Mouse (Mus musculus) bone marrow, adult 2 months (tissue): Measurements from ENCODE around the gene Eps8. TPM values are rescaled to one million over a fixed set of nuclear protein-coding genes. Genes with fewer than 3 reads are reported as not detected.
"Not testable (repeated sequence)": the region's sequence is repeated elsewhere in the genome, so short reads cannot be mapped to it uniquely, and the experiment has no call there.

Experiments
- H3K27ac ChIP-seq: fragments of 200-500 bp; 2 replicates; pipeline ENCODE4 v1.5.1; 2012; ENCODE audit warnings: low read depth, mild to moderate bottlenecking, control low read depth, inconsistent platforms, low read length; ENCODE audit not compliant: control insufficient read depth, poor library complexity, insufficient read depth
- H3K4me1 ChIP-seq: fragments of 200-500 bp; 2 replicates; pipeline ENCODE4 v1.6.1; 2011; ENCODE audit warnings: low read length; ENCODE audit not compliant: control insufficient read depth, insufficient read depth
- H3K4me3 ChIP-seq: fragments of 200-500 bp; replicated peaks from 2 replicates; pipeline ENCODE3; 2011; ENCODE audit warnings: mild to moderate bottlenecking, low read depth, low read length, control low read depth; ENCODE audit not compliant: control insufficient read depth
- CTCF ChIP-seq: fragments of 200-500 bp; IDR thresholded peaks from 2 replicates; pipeline ENCODE4 v1.5.1; 2011; ENCODE audit warnings: low read length, control low read depth; ENCODE audit not compliant: control insufficient read depth, insufficient read depth
- POLR2A ChIP-seq: fragments of 200-500 bp; IDR thresholded peaks from 2 replicates; pipeline ENCODE4 v1.6.1; 2011; ENCODE audit warnings: low read depth, mild to moderate bottlenecking, control low read depth, low read length, borderline replicate concordance; ENCODE audit not compliant: control insufficient read depth
- WGBS: fragments of 180-500 bp; shearing (Covaris S2); methylation state at CpG from one replicate; pipeline ENCODE4 v1.1.7; 2018; 5-methylcytosine and 5-hydroxymethylcytosine counted together
- polyA plus RNA-seq: library from polyadenylated mRNA; stranded (reverse); fragments of >200 nt; gene quantifications from 2 replicates; pipeline ENCODE4 v1.2.4, GENCODE M21; 2011; ENCODE audit warnings: low replicate concordance; ENCODE audit not compliant: missing spikeins, insufficient read depth, insufficient read length

The Eps8 gene
- polyA plus RNA-seq, 1 experiment: 4.2 TPM

- no peak overlapping the region for H3K4me3 ChIP-seq
- H3K27ac ChIP-seq: no peak overlapping the region
- TF ChIP-seq POLR2A (no peak), CTCF (no peak)
- peaks cover 6% of the 10 kb centered on the region for H3K4me1 ChIP-seq
- WGBS: 85% methylated on average over 3 of the region's 3 CpGs
These were observed 187.0 kb downstream of the Eps8 start for GRCm38 (mm10) chr6:137467696-137468095.

GRCm38 (mm10) chr6:137466256-137466655, 188.4 kb downstream of the Eps8 start:
- TF ChIP-seq CTCF (no peak), POLR2A (no peak)
- 79% methylated on average over 2 of the region's 2 CpGs for WGBS
- H3K27ac ChIP-seq: no peak overlapping the region
- no peaks in the 10 kb centered on the region; the same call in 1 of the 2 replicates for H3K4me1 ChIP-seq
- H3K4me3 ChIP-seq: no peak overlapping the region

- 51% methylated on average over 2 of the region's 2 CpGs for WGBS
- Histone ChIP-seq H3K4me3 (no peak overlapping the region), H3K4me1 (no peaks in the 10 kb centered on the region), H3K27ac (no peak overlapping the region)
- no peak for TF ChIP-seq CTCF
- no peak for TF ChIP-seq POLR2A
These were observed 189.4 kb downstream of the Eps8 start for GRCm38 (mm10) chr6:137465253-137465652.

- WGBS: 84% methylated on average over 5 of the region's 5 CpGs
- no peak for TF ChIP-seq CTCF
- no peak for TF ChIP-seq POLR2A
- H3K4me3 ChIP-seq: no peak overlapping the region
- no peak overlapping the region for H3K27ac ChIP-seq
- no peaks in the 10 kb centered on the region for H3K4me1 ChIP-seq
These were observed 190.9 kb downstream of the Eps8 start for GRCm38 (mm10) chr6:137463771-137464170.

GRCm38 (mm10) chr6:137458136-137458535, 196.5 kb downstream of the Eps8 start:
- H3K4me1 ChIP-seq: no peaks in the 10 kb centered on the region
- H3K27ac ChIP-seq: no peak overlapping the region
- 81% methylated on average over 7 of the region's 7 CpGs for WGBS
- TF ChIP-seq POLR2A (no peak), CTCF (no peak)
- no peak overlapping the region for H3K4me3 ChIP-seq

- H3K4me1 ChIP-seq: no peaks in the 10 kb centered on the region
- no peak for TF ChIP-seq CTCF
- no peak for TF ChIP-seq POLR2A
- 57% methylated on average over 7 of the region's 7 CpGs for WGBS
- no peak overlapping the region for H3K27ac ChIP-seq
- no peak overlapping the region for H3K4me3 ChIP-seq
These were observed 197.5 kb downstream of the Eps8 start for GRCm38 (mm10) chr6:137457210-137457609.

- no peak for TF ChIP-seq CTCF
- TF ChIP-seq POLR2A: no peak
- no peak overlapping the region for H3K4me3 ChIP-seq
- WGBS: 69% methylated on average over 7 of the region's 7 CpGs
- no peaks in the 10 kb centered on the region for H3K4me1 ChIP-seq
- H3K27ac ChIP-seq: no peak overlapping the region
These were observed 198.6 kb downstream of the Eps8 start for GRCm38 (mm10) chr6:137456064-137456463.

GRCm38 (mm10) chr6:137455537-137456041, 199.1 kb downstream of the Eps8 start:
- TF ChIP-seq POLR2A (no peak), CTCF (peak; percentile 53)
- no peaks in the 10 kb centered on the region for H3K4me1 ChIP-seq
- 23% methylated on average over 10 of the region's 10 CpGs for WGBS
- no peak overlapping the region for H3K27ac ChIP-seq
- no peak overlapping the region for H3K4me3 ChIP-seq

GRCm38 (mm10) chr6:137446116-137446515, 208.6 kb downstream of the Eps8 start:
- not testable (repeated sequence) for H3K27ac ChIP-seq, H3K4me1 ChIP-seq, H3K4me3 ChIP-seq
- 43% methylated on average over 7 of the region's 7 CpGs for WGBS

GRCm38 (mm10) chr6:137443089-137443488, 211.6 kb downstream of the Eps8 start:
- no peaks in the 10 kb centered on the region for H3K4me1 ChIP-seq
- TF ChIP-seq POLR2A (no peak), CTCF (no peak)
- H3K4me3 ChIP-seq: no peak overlapping the region
- WGBS: 83% methylated on average over 12 of the region's 12 CpGs
- H3K27ac ChIP-seq: no peak overlapping the region
